Mouse (Mus musculus): ENCODE measurements at regions not wholly inside any gene's neighbourhood (a gene's known extent, or its start where the extent isn't known, plus 50 kb on each side); places are given as distances from the start of the nearest gene placed in this dataset.
A peak's percentile ranks its signal among the peaks of the same experiment; 100 is the strongest.

DNA sequence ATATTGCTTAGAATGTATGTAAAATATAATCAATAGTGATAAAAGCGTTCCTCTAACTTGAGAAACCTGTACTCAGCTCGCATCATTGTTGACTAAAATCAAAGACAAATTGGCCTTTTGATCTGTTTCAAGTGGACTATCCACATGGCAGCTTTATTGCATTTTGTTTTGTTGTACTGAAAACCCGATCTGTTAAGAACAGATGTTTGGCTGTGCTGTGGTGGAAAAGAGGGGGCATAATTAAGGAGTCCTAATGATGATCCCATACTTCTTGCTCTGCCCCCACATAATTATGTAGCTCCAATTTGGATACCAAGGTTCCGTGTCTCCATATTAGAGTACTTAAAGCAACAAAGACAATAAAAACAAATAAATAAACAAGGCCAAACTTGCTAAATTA, 516.4 kb upstream of the Tenm3 start:
- Histone ChIP-seq H3K9me3 (ENCODE audit: control insufficient read depth, low read length) (no peaks in the 10 kb centered on the region; the same call in 1 of the 2 replicates), H3K4me3 (replicated peaks; ENCODE audit: low read length) (no peak overlapping the region), H3K27me3 (replicated peaks; ENCODE audit: control insufficient read depth, insufficient read depth, low read length) (no peaks in the 10 kb centered on the region), H3K4me2 (ENCODE audit: low read length) (no peak overlapping the region), H3K4me1 (replicated peaks; ENCODE audit: control insufficient read depth, insufficient read depth, low read length) (no peaks in the 10 kb centered on the region; the same call in 1 of the 2 replicates), H3K36me3 (ENCODE audit: control insufficient read depth, insufficient read depth) (no peaks in the 10 kb centered on the region), H3K9ac (replicated peaks; ENCODE audit: low read depth, low read length) (no peak overlapping the region), H3K27ac (ENCODE audit: low read length) (no peak overlapping the region)
- 30% methylated on average over 4 of the region's 4 CpGs for WGBS
- ATAC-seq = no peak

DNA sequence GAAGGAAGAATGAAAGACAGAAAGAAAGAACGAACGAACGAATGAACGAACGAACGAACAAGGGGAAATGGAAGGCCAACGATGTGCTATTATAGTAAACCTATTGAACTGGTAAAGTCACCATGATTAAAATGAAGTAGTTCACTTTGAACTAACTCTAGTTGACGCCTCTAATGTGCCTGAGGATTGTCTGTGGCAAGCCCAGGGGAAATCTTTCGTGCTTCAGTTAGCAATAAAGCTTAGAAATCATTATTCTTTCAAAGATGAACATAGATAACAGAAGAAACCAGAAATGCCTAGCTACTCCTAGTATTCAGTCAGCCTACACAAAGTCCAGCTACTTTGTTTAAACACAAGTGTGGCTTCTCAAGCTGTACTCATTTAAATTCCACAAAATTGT, 515.9 kb upstream of the Tenm3 start:
- Histone ChIP-seq H3K4me2 (ENCODE audit: low read length) (no peak overlapping the region), H3K4me3 (replicated peaks; ENCODE audit: low read length) (no peak overlapping the region), H3K27me3 (replicated peaks; ENCODE audit: control insufficient read depth, insufficient read depth, low read length) (no peaks in the 10 kb centered on the region), H3K4me1 (replicated peaks; ENCODE audit: control insufficient read depth, insufficient read depth, low read length) (no peaks in the 10 kb centered on the region; the same call in 1 of the 2 replicates), H3K9ac (replicated peaks; ENCODE audit: low read depth, low read length) (no peak overlapping the region), H3K36me3 (ENCODE audit: control insufficient read depth, insufficient read depth) (no peaks in the 10 kb centered on the region), H3K27ac (ENCODE audit: low read length) (no peak overlapping the region), H3K9me3 (ENCODE audit: control insufficient read depth, low read length) (no peaks in the 10 kb centered on the region; the same call in 1 of the 2 replicates)
- ATAC-seq = no peak
- 41% methylated on average over 9 of the region's 9 CpGs for WGBS

DNA sequence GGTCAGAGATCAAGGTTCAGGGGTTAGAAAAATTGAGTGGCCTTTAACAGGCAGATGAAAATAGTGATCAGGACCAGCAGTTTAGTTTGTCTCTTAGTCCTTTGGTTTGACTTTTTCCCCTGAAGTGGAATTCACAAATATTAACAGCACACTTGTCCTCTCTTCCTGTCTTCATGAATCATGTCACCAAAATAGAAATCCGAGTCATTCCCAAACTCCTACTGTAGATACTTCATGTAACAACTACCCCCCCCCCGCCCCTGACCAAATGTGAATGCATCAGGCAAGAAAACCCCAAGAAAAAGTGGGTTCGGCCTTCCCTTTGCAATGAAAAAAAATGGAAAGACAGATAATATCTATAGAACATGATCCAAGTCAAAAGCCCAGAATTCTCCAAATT, 504.9 kb upstream of the Tenm3 start:
- no peak overlapping the region for H3K4me3 ChIP-seq (replicated peaks; ENCODE audit: low read length)
- no peak overlapping the region for H3K4me2 ChIP-seq (ENCODE audit: low read length)
- no peak overlapping the region for H3K27ac ChIP-seq (ENCODE audit: low read length)
- no peak overlapping the region for H3K9ac ChIP-seq (replicated peaks; ENCODE audit: low read depth, low read length)
- ATAC-seq = no peak
- WGBS = 90% methylated on average over 3 of the region's 3 CpGs
- H3K36me3 ChIP-seq (ENCODE audit: control insufficient read depth, insufficient read depth) = no peaks in the 10 kb centered on the region
- no peaks in the 10 kb centered on the region for H3K9me3 ChIP-seq (ENCODE audit: control insufficient read depth, low read length)
- no peaks in the 10 kb centered on the region for H3K27me3 ChIP-seq (replicated peaks; ENCODE audit: control insufficient read depth, insufficient read depth, low read length)
- no peaks in the 10 kb centered on the region for H3K4me1 ChIP-seq (replicated peaks; ENCODE audit: control insufficient read depth, insufficient read depth, low read length)

DNA sequence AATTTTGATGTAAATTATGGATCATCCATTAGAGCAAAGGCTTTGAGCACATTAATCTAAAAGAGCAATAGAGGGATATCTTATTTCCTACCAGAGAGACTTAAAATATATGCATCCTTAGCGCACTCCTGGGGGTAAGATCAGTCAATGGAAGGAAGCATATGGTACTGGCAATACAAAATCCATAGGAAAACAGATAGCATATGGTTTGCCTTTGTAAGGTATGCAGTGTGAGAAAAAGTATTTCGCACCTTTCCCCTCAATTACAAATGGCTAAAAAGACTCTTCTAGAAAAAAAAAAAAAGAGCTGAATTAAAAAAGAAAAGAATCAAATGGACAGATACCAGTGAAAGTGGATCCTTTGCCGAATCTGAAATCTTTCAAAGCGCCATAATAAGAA, 495.0 kb upstream of the Tenm3 start:
- Histone ChIP-seq H3K4me3 (replicated peaks; ENCODE audit: low read length) (no peak overlapping the region), H3K27ac (ENCODE audit: low read length) (no peak overlapping the region), H3K4me2 (ENCODE audit: low read length) (no peak overlapping the region), H3K36me3 (ENCODE audit: control insufficient read depth, insufficient read depth) (no peaks in the 10 kb centered on the region), H3K9ac (replicated peaks; ENCODE audit: low read depth, low read length) (no peak overlapping the region), H3K27me3 (replicated peaks; ENCODE audit: control insufficient read depth, insufficient read depth, low read length) (no peaks in the 10 kb centered on the region), H3K4me1 (replicated peaks; ENCODE audit: control insufficient read depth, insufficient read depth, low read length) (no peaks in the 10 kb centered on the region), H3K9me3 (ENCODE audit: control insufficient read depth, low read length) (no peaks in the 10 kb centered on the region)
- WGBS = 63% methylated on average over 4 of the region's 4 CpGs
- no peak for ATAC-seq

DNA sequence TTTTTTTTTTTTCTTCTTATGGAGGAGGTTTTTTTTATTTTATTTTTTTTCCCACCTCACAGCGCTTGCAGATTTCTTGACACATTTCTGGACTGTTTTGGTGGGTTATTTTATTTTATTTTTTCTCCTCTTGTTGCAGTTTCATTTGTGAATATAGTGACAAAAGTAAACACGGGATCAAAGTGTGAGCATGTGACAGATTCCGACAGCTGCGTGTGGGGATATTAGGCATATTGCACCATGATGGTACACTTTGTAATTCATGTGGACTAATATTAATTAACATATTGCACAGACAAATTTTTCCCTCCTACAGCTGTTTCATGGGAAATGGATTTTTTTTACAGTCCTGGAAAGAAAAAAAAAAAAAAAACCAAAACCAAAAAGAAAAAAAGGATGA, 483.2 kb upstream of the Tenm3 start:
- peak; percentile 49; the same call in 1 of the 2 replicates for ATAC-seq

DNA sequence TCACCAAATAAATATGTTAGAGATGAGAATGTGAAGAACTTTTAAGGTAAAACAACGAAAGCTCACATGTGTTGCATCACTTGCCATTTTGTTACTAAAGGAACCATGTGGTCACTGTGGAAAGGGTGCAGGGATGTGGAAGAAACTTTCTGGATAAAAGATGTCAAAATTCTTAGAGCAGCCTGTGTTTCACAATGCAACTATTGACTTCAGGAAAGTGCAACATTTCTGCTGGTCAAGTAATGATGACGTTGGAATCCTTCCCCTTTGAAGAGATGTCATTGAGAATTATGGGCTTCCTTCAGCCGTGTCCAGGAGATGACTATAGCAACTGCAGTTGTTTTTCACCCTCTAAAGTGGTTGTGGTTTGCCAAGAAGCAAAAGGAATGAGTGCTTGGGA, 477.7 kb upstream of the Tenm3 start:
- H3K36me3 ChIP-seq (ENCODE audit: control insufficient read depth, insufficient read depth) = no peaks in the 10 kb centered on the region
- H3K4me1 ChIP-seq (replicated peaks; ENCODE audit: control insufficient read depth, insufficient read depth, low read length) = no peaks in the 10 kb centered on the region
- H3K27me3 ChIP-seq (replicated peaks; ENCODE audit: control insufficient read depth, insufficient read depth, low read length) = no peaks in the 10 kb centered on the region
- ATAC-seq = no peak
- no peak overlapping the region for H3K9ac ChIP-seq (replicated peaks; ENCODE audit: low read depth, low read length)
- no peaks in the 10 kb centered on the region for H3K9me3 ChIP-seq (ENCODE audit: control insufficient read depth, low read length)
- no peak overlapping the region for H3K27ac ChIP-seq (ENCODE audit: low read length)
- 64% methylated on average over 3 of the region's 3 CpGs for WGBS
- H3K4me2 ChIP-seq (ENCODE audit: low read length) = no peak overlapping the region
- no peak overlapping the region for H3K4me3 ChIP-seq (replicated peaks; ENCODE audit: low read length)

More for the DNA sequence above, 483.2 kb upstream of the Tenm3 start:
- H3K4me1 ChIP-seq (replicated peaks; ENCODE audit: control insufficient read depth, insufficient read depth, low read length) = no peaks in the 10 kb centered on the region
- WGBS = 50% methylated on average over 4 of the region's 4 CpGs
- H3K36me3 ChIP-seq (ENCODE audit: control insufficient read depth, insufficient read depth) = no peaks in the 10 kb centered on the region
- H3K4me3 ChIP-seq (replicated peaks; ENCODE audit: low read length) = no peak overlapping the region
- no peak overlapping the region for H3K4me2 ChIP-seq (ENCODE audit: low read length)
- H3K27ac ChIP-seq (ENCODE audit: low read length) = no peak overlapping the region
- no peaks in the 10 kb centered on the region for H3K9me3 ChIP-seq (ENCODE audit: control insufficient read depth, low read length)
- H3K27me3 ChIP-seq (replicated peaks; ENCODE audit: control insufficient read depth, insufficient read depth, low read length) = no peaks in the 10 kb centered on the region
- no peak overlapping the region for H3K9ac ChIP-seq (replicated peaks; ENCODE audit: low read depth, low read length)

DNA sequence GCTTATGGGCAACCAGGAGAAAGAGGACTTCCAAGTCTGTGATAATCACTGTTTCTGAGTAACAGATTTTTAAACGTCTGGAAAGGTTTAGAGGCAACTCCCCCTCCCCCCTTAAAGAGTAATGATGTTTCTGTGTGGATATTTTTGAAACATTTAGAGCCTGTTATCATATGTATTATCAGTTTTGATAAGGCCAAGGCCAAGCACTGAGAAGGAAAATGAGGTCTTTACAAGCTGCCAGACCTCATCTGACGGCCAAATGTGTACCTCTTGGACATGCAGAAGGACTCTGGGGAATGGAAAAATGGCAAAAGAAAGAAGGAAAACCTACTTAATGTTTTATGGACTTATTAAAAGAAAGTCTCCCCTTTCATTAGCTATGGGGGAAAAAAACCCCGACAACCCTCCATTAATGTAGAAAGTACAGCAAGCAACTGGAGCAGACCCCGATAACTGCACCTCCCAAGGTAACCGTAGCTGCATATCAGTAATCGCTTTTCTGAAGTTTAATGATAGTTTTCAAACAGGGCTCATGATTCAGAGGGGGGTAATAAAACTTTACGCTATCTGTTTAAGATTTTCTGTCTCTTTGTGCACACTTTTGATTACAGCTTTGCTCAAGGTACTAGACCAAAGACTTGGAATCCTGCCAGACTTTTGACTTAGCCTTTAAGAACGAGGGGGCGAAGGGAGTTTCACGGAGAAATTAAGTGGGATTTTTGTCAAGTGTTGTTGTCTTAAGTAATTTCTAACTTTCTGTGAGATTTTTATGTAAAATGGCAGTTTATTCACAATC, 469.9 kb upstream of the Tenm3 start:
- Histone ChIP-seq H3K27me3 (replicated peaks; ENCODE audit: control insufficient read depth, insufficient read depth, low read length) (no peaks in the 10 kb centered on the region), H3K9ac (replicated peaks; ENCODE audit: low read depth, low read length) (no peak overlapping the region), H3K4me3 (replicated peaks; ENCODE audit: low read length) (no peak overlapping the region), H3K36me3 (ENCODE audit: control insufficient read depth, insufficient read depth) (no peaks in the 10 kb centered on the region), H3K4me1 (replicated peaks; ENCODE audit: control insufficient read depth, insufficient read depth, low read length) (no peaks in the 10 kb centered on the region), H3K27ac (ENCODE audit: low read length) (no peak overlapping the region), H3K4me2 (ENCODE audit: low read length) (no peak overlapping the region), H3K9me3 (ENCODE audit: control insufficient read depth, low read length) (0 out of 2 replicates have a peak, but pooled peaks cover 2% of the 10 kb centered on the region)
- no peak for ATAC-seq
- 57% methylated on average over 10 of the region's 10 CpGs for WGBS

DNA sequence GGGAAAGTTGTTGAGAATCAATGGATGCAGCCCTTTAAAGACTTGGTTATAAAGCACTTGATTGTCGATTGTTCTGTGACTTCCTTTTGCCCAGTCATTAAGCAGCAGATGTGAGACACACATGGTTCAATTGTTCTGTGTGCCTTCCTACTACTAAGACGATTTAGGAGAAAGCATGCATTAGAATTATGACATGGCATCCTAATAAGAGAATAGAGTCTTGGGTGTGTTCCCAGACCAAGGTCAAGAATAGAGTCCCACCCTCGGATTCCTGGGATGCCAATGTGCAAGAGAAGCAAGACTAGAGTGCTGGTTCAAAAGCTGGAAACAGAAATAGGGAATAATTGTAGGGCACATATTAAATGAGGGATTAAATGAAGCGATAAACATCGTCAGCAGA, 469.1 kb upstream of the Tenm3 start:
- Histone ChIP-seq H3K27me3 (replicated peaks; ENCODE audit: control insufficient read depth, insufficient read depth, low read length) (no peaks in the 10 kb centered on the region), H3K9ac (replicated peaks; ENCODE audit: low read depth, low read length) (no peak overlapping the region), H3K4me2 (ENCODE audit: low read length) (no peak overlapping the region), H3K9me3 (ENCODE audit: control insufficient read depth, low read length) (0 out of 2 replicates have a peak, but pooled peaks cover 2% of the 10 kb centered on the region), H3K36me3 (ENCODE audit: control insufficient read depth, insufficient read depth) (no peaks in the 10 kb centered on the region), H3K27ac (ENCODE audit: low read length) (no peak overlapping the region), H3K4me3 (replicated peaks; ENCODE audit: low read length) (no peak overlapping the region), H3K4me1 (replicated peaks; ENCODE audit: control insufficient read depth, insufficient read depth, low read length) (no peaks in the 10 kb centered on the region)
- no peak for ATAC-seq
- 53% methylated on average over 5 of the region's 5 CpGs for WGBS

DNA sequence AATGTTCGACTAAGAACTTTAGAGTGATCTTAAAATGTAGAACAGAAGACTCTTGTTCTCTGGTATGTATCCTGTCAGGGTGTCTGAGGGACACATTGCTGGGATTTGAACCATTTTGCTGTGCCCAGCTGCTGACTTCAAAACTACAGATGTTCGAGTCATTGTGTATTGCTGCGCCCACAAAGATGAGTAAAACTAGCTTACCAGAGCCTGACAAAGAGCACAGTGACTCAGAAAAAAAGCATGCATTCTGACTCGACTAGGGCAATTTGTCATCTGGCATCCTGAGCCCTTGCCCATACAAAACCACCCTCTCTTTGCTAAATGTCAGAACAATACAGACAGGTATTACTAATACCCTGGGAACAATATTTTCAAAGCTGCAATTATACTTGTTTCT, 438.6 kb upstream of the Tenm3 start:
- Histone ChIP-seq H3K9me3 (ENCODE audit: control insufficient read depth, low read length) (no peaks in the 10 kb centered on the region), H3K9ac (replicated peaks; ENCODE audit: low read depth, low read length) (no peak overlapping the region), H3K27ac (ENCODE audit: low read length) (no peak overlapping the region), H3K27me3 (replicated peaks; ENCODE audit: control insufficient read depth, insufficient read depth, low read length) (no peaks in the 10 kb centered on the region), H3K4me1 (replicated peaks; ENCODE audit: control insufficient read depth, insufficient read depth, low read length) (no peaks in the 10 kb centered on the region), H3K4me3 (replicated peaks; ENCODE audit: low read length) (no peak overlapping the region), H3K36me3 (ENCODE audit: control insufficient read depth, insufficient read depth) (no peaks in the 10 kb centered on the region), H3K4me2 (ENCODE audit: low read length) (no peak overlapping the region)
- WGBS = 52% methylated on average over 4 of the region's 4 CpGs
- ATAC-seq = no peak
